In genomic region chr11:75244368-75245275, GRCm38 (mm10) we compare ENCODE assay signal across 13 mouse cellular contexts. TPM values are rescaled to one million over a fixed set of nuclear protein-coding genes. Genes with fewer than 3 reads are reported as not detected.
DNase-seq lines count a peak whose midpoint lies in the region; ATAC-seq and TF ChIP-seq lines count a peak whose summit lies in the region.
"Had no signal": no experiment of that assay in that cellular context is flagged by ENCODE, and none has a peak within 500 bp of the region (broad histone marks: within the 10 kb centered on the region; RNA-seq: fewer than 3 reads in every experiment).

No protein-coding gene starts in this region.

- ATAC-seq in heart, embryonic 12.5 days (ENCODE audit: insufficient number of reproducible peaks, low FRiP score), result no peak
- no peak for ATAC-seq in midbrain, embryonic 11.5 days (ENCODE audit: low FRiP score)
- ATAC-seq in midbrain, embryonic 16.5 days, result no peak
- ATAC-seq in hindbrain, embryonic 13.5 days (ENCODE audit: low FRiP score), result 0 out of 2 replicates have a peak, but pooled peaks have one; percentile 1

- 78% methylated on average over 11 of the region's 11 CpGs for WGBS in heart, embryonic 12.5 days
- WGBS in kidney, adult 2 months, result 87% methylated on average over 11 of the region's 11 CpGs
- 87% methylated on average over 11 of the region's 11 CpGs for WGBS in midbrain, embryonic 11.5 days
- WGBS in midbrain, embryonic 16.5 days, result 84% methylated on average over 11 of the region's 11 CpGs
- WGBS in hindbrain, embryonic 13.5 days, result 83% methylated on average over 11 of the region's 11 CpGs

- H3K4me1 ChIP-seq in heart, embryonic 12.5 days (replicated peaks), result peaks cover 76% of the 10 kb centered on the region
- peaks cover 19% of the 10 kb centered on the region for H3K4me1 ChIP-seq in kidney, adult 2 months (ENCODE audit: control insufficient read depth, insufficient read depth, low read length)
- peaks cover 9% of the 10 kb centered on the region for H3K4me1 ChIP-seq in midbrain, embryonic 11.5 days (ENCODE audit: control insufficient read depth, insufficient read depth, low read length)
- peaks cover 36% of the 10 kb centered on the region for H3K4me1 ChIP-seq in midbrain, embryonic 16.5 days (ENCODE audit: control insufficient read depth, insufficient read depth, low read length)
- H3K4me1 ChIP-seq in hindbrain, embryonic 13.5 days (replicated peaks), result peaks cover 35% of the 10 kb centered on the region

- no peak for TF ChIP-seq POLR2A in kidney, adult 2 months (IDR thresholded peaks at IDR 0.05; ENCODE audit: low read depth, low read length)

- no peak overlapping the region for H3K9ac ChIP-seq in heart, embryonic 12.5 days
- no peak overlapping the region for H3K9ac ChIP-seq in midbrain, embryonic 11.5 days (ENCODE audit: low read length)
- no peak overlapping the region for H3K9ac ChIP-seq in midbrain, embryonic 16.5 days (ENCODE audit: low read depth, low read length)
- no peak overlapping the region for H3K9ac ChIP-seq in hindbrain, embryonic 13.5 days
- H3K9ac ChIP-seq: stomach, embryonic 15.5 days had no signal

- TF ChIP-seq CTCF in kidney, adult 2 months (conservative IDR thresholded peaks at IDR 0.05; ENCODE audit: insufficient read depth, insufficient read length, low read depth, low read length), result no peak

- DNase-seq in heart, postnatal 36 days, result no peak
- peak; percentile 47 for DNase-seq in kidney, adult 2 months
- DNase-seq in kidney, adult 8-10 months, result no peak
- DNase-seq in midbrain, embryonic 11.5 days (ENCODE audit: low spot score, missing footprints), result peak; percentile 64
- DNase-seq: cerebellum, adult 11-12 months; kidney, postnatal 14 days; right cerebral cortex, adult 18-20 months; spleen, adult 18-20 months had no signal

- H3K4me3 ChIP-seq in heart, embryonic 12.5 days, result no peak overlapping the region
- H3K4me3 ChIP-seq in kidney, adult 2 months (ENCODE audit: insufficient read depth, low read depth, low read length), result no peak overlapping the region
- H3K4me3 ChIP-seq in midbrain, embryonic 11.5 days (ENCODE audit: low read depth, low read length), result no peak overlapping the region
- no peak overlapping the region for H3K4me3 ChIP-seq in midbrain, embryonic 16.5 days (ENCODE audit: low read depth, low read length)
- no peak overlapping the region for H3K4me3 ChIP-seq in hindbrain, embryonic 13.5 days
- H3K4me3 ChIP-seq: myocyte; stomach, embryonic 15.5 days had no signal

- H3K36me3 ChIP-seq in heart, embryonic 12.5 days, result no peaks in the 10 kb centered on the region
- no peaks in the 10 kb centered on the region for H3K36me3 ChIP-seq in kidney, adult 2 months (ENCODE audit: control insufficient read depth, insufficient read depth, low read length)
- no peaks in the 10 kb centered on the region for H3K36me3 ChIP-seq in midbrain, embryonic 11.5 days (ENCODE audit: control insufficient read depth, insufficient read depth, low read length)
- no peaks in the 10 kb centered on the region for H3K36me3 ChIP-seq in midbrain, embryonic 16.5 days (ENCODE audit: control insufficient read depth, insufficient read depth, low read length)
- no peaks in the 10 kb centered on the region for H3K36me3 ChIP-seq in hindbrain, embryonic 13.5 days
- H3K36me3 ChIP-seq: stomach, embryonic 15.5 days had no signal

- no peaks in the 10 kb centered on the region for H3K9me3 ChIP-seq in heart, embryonic 12.5 days (replicated peaks)
- no peaks in the 10 kb centered on the region for H3K9me3 ChIP-seq in midbrain, embryonic 11.5 days (ENCODE audit: control insufficient read depth, low read length)
- H3K9me3 ChIP-seq in midbrain, embryonic 16.5 days (replicated peaks; ENCODE audit: control insufficient read depth, low read length, poor library complexity, severe bottlenecking), result no peaks in the 10 kb centered on the region
- H3K9me3 ChIP-seq in hindbrain, embryonic 13.5 days, result no peaks in the 10 kb centered on the region
- H3K9me3 ChIP-seq: stomach, embryonic 15.5 days had no signal

- no peaks in the 10 kb centered on the region for H3K27me3 ChIP-seq in heart, embryonic 12.5 days (replicated peaks)
- no peaks in the 10 kb centered on the region for H3K27me3 ChIP-seq in kidney, adult 2 months (replicated peaks; ENCODE audit: control insufficient read depth, insufficient read depth, low read length)
- no peaks in the 10 kb centered on the region for H3K27me3 ChIP-seq in midbrain, embryonic 11.5 days (ENCODE audit: control insufficient read depth, insufficient read depth, low read length)
- no peaks in the 10 kb centered on the region for H3K27me3 ChIP-seq in midbrain, embryonic 16.5 days (ENCODE audit: control insufficient read depth, insufficient read depth, low read depth, low read length)
- no peaks in the 10 kb centered on the region for H3K27me3 ChIP-seq in hindbrain, embryonic 13.5 days
- H3K27me3 ChIP-seq: stomach, embryonic 15.5 days had no signal

- intact Hi-C loops in heart, postnatal 36 days (cut with DNase I), result no loop called here

- H3K27ac ChIP-seq in heart, embryonic 12.5 days (ENCODE audit: poor library complexity, severe bottlenecking), result 0 out of 2 replicates have a peak overlapping the region, but pooled peaks have one; percentile 57
- no peak overlapping the region for H3K27ac ChIP-seq in kidney, adult 2 months (ENCODE audit: insufficient read depth, low read depth, low read length)
- no peak overlapping the region for H3K27ac ChIP-seq in midbrain, embryonic 11.5 days (ENCODE audit: low read depth, low read length)
- H3K27ac ChIP-seq in midbrain, embryonic 16.5 days (ENCODE audit: low read length), result no peak overlapping the region
- H3K27ac ChIP-seq in hindbrain, embryonic 13.5 days, result no peak overlapping the region; the same call in 1 of the 2 replicates
- H3K27ac ChIP-seq: stomach, embryonic 15.5 days had no signal

- H3K4me2 ChIP-seq in heart, embryonic 12.5 days, result no peak overlapping the region
- no peak overlapping the region for H3K4me2 ChIP-seq in midbrain, embryonic 11.5 days
- H3K4me2 ChIP-seq in midbrain, embryonic 16.5 days (ENCODE audit: low read length), result no peak overlapping the region
- H3K4me2 ChIP-seq in hindbrain, embryonic 13.5 days, result no peak overlapping the region; the same call in 1 of the 2 replicates
- H3K4me2 ChIP-seq: stomach, embryonic 15.5 days had no signal

RNA-seq across cellular contexts. Expression of gene Rtn4rl1, which starts 51.0 kb away (rescaled TPM):
- polyA plus RNA-seq in heart, embryonic 12.5 days (2016; fragmentation: Nextera tagmentation; extraction: Ambion mirVana), result 16.3 and 16.8 TPM in 2 replicates
- 10 to 100 TPM in 1 of 2 experiments, 1 to 10 TPM in 1; 6.0 to 10.0 TPM for total RNA-seq in heart, postnatal 36 days (2021)
- 11.3 and 12.7 TPM in 2 replicates for polyA plus RNA-seq in kidney, adult 2 months (2012; rRNA removed)
- polyA plus RNA-seq in midbrain, embryonic 11.5 days (2014; fragmentation: Nextera tagmentation; extraction: Ambion mirVana), result 4.6 TPM in 2 replicates
- 17.8 and 19.7 TPM in 2 replicates for polyA plus RNA-seq in midbrain, embryonic 16.5 days (2015; fragmentation: Nextera tagmentation; extraction: Ambion mirVana)
- 6.2 and 8.0 TPM in 2 replicates for polyA plus RNA-seq in hindbrain, embryonic 13.5 days (2015; fragmentation: Nextera tagmentation; extraction: Ambion mirVana)

RNA-seq across cellular contexts. Expression of gene Dph1, which starts 53.6 kb away (rescaled TPM):
- 23.3 and 23.5 TPM in 2 replicates for polyA plus RNA-seq in heart, embryonic 12.5 days (2016; fragmentation: Nextera tagmentation; extraction: Ambion mirVana)
- total RNA-seq in heart, postnatal 36 days (2021), result 1 to 10 TPM; 9.0 to 9.7 TPM
- polyA plus RNA-seq in kidney, adult 2 months (2012; rRNA removed), result 40.2 and 46.7 TPM in 2 replicates
- 15.3 and 17.3 TPM in 2 replicates for polyA plus RNA-seq in midbrain, embryonic 11.5 days (2014; fragmentation: Nextera tagmentation; extraction: Ambion mirVana)
- polyA plus RNA-seq in midbrain, embryonic 16.5 days (2015; fragmentation: Nextera tagmentation; extraction: Ambion mirVana), result 12.5 and 14.0 TPM in 2 replicates
- 14.4 and 15.5 TPM in 2 replicates for polyA plus RNA-seq in hindbrain, embryonic 13.5 days (2015; fragmentation: Nextera tagmentation; extraction: Ambion mirVana)

Comparison
In these comparisons a context has a peak if more than half of its experiments do, and no peak if none do; other contexts are left out.
1. DNase-seq: peak in kidney, adult 2 months (single experiment) and midbrain, embryonic 11.5 days (single experiment); none in heart, postnatal 36 days (0 of 2) and kidney, adult 8-10 months (0 of 2).